Mouse (Mus musculus): ENCODE data around the gene Gm11084. TPM values are rescaled to one million over a fixed set of nuclear protein-coding genes. Genes with fewer than 3 reads are reported as not detected.

Gm11084 gene
- polyA plus RNA-seq (2012; fragmentation: generic; extraction: Trizol): not detected
- long read RNA-seq, experiment 1, partial matches to known transcripts: 0 of 2 reads
- long read RNA-seq, experiment 1, other reads (novel, unspliced or antisense): 2 of 2 reads
- long read RNA-seq, experiment 2: 0 reads

GRCm38 (mm10) chr2:72986616-72987015 is at the start of gene Gm11084:
Gene Gm11084, minus strand, starts transcription at chr2:72986716.
- Histone ChIP-seq H3K27me3 (ENCODE audit: control insufficient read depth, insufficient read depth, insufficient read length) (no peaks in the 10 kb centered on the region), H3ac (ENCODE audit: control insufficient read depth, insufficient read length, low read depth) (no peak within 1 kb of the TSS), H3K79me3 (ENCODE audit: low read depth) (no peaks in the 10 kb centered on the region), H3K4me3 (ENCODE audit: insufficient read depth, poor library complexity, severe bottlenecking) (no peak within 1 kb of the TSS), H3K79me2 (ENCODE audit: control insufficient read depth, insufficient read depth) (peaks cover 6% of the 10 kb centered on the region), H3K36me3 (ENCODE audit: control insufficient read depth, insufficient read depth) (no peaks in the 10 kb centered on the region)
- TF ChIP-seq FOSL1 (IDR thresholded peaks at IDR 0.05; ENCODE audit: insufficient read depth, low read length, poor library complexity, severe bottlenecking) (no peak), CEBPB (IDR thresholded peaks at IDR 0.05; ENCODE audit: low read depth) (no peak), MYOG (IDR thresholded peaks at IDR 0.05; ENCODE audit: control insufficient read depth, extremely low read depth, insufficient read length) (no peak), MYOD1 (IDR thresholded peaks at IDR 0.05; ENCODE audit: control insufficient read depth, insufficient read length, low read depth) (no peak), USF1 (IDR thresholded peaks at IDR 0.05; ENCODE audit: low read depth) (no peak), MAX (IDR thresholded peaks at IDR 0.05) (no peak), CTCF (IDR thresholded peaks at IDR 0.05; ENCODE audit: control insufficient read depth, insufficient read depth, insufficient read length) (no peak)

DNA sequence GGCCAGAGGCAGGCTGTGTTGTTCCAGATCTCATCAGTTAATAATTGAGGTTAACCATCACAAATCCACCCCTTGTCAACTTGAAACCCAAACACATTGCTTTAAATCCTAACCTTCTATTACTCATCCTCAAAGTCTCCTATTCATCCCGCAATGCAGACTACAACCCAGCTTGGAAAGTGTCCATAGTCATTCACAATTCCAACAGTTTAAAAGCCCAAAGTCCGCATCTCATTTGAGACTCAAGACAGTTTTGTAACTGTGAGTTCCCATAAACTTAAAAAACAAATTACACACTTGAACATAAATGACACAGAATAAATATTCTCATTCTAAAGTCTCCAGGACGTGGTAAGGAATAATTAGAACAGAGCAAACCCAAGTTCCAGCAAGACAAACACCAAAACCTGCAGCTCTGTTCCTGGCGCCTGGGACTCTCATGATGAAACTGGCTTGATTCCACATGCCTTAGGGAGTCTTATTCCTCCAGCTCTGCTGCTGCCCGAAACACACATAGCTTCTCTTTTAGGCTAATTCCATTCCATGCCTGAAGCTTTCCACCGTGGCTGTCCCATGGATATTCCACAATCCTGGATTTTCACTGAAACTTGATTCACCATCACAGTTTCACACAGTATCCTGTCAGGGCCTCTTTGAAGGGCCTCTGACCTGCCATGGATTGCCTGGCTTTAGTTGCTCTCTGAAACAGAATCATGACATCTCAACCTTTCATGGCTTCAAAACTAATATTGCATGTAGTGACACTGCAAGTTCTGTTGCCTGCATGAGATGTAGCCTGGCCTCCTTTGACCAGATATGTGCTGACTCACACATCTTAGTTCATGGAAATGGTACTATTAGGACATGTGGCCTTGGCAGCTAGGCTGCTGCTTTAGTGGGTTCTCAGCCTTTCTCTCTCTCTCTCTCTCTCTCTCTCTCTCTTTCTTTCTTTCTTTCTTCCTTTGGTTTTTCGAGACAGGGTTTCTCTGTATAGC is 44.8 kb upstream of the Gm11084 start:
- H3K79me3 ChIP-seq (ENCODE audit: low read depth): no peaks in the 10 kb centered on the region
- no peak for TF ChIP-seq CTCF (IDR thresholded peaks at IDR 0.05; ENCODE audit: control insufficient read depth, insufficient read depth, insufficient read length)
- no peak for TF ChIP-seq MYOG (IDR thresholded peaks at IDR 0.05; ENCODE audit: control insufficient read depth, extremely low read depth, insufficient read length)
- no peak for TF ChIP-seq MAX (IDR thresholded peaks at IDR 0.05)
- TF ChIP-seq USF1 (IDR thresholded peaks at IDR 0.05; ENCODE audit: low read depth): no peak
- TF ChIP-seq MYOD1 (IDR thresholded peaks at IDR 0.05; ENCODE audit: control insufficient read depth, insufficient read length, low read depth): no peak
- TF ChIP-seq FOSL1 (IDR thresholded peaks at IDR 0.05; ENCODE audit: insufficient read depth, low read length, poor library complexity, severe bottlenecking): no peak
- no peak for TF ChIP-seq CEBPB (IDR thresholded peaks at IDR 0.05; ENCODE audit: low read depth)
- H3K27me3 ChIP-seq (ENCODE audit: control insufficient read depth, insufficient read depth, insufficient read length): no peaks in the 10 kb centered on the region
- H3ac ChIP-seq (ENCODE audit: control insufficient read depth, insufficient read length, low read depth): no peak overlapping the region
- H3K79me2 ChIP-seq (ENCODE audit: control insufficient read depth, insufficient read depth): no peaks in the 10 kb centered on the region
- H3K36me3 ChIP-seq (ENCODE audit: control insufficient read depth, insufficient read depth): no peaks in the 10 kb centered on the region
- no peak overlapping the region for H3K4me3 ChIP-seq (ENCODE audit: insufficient read depth, poor library complexity, severe bottlenecking)

- Histone ChIP-seq H3ac (ENCODE audit: control insufficient read depth, insufficient read length, low read depth) (no peak overlapping the region), H3K27me3 (ENCODE audit: control insufficient read depth, insufficient read depth, insufficient read length) (no peaks in the 10 kb centered on the region), H3K79me3 (ENCODE audit: low read depth) (no peaks in the 10 kb centered on the region), H3K79me2 (ENCODE audit: control insufficient read depth, insufficient read depth) (no peaks in the 10 kb centered on the region), H3K4me3 (ENCODE audit: insufficient read depth, poor library complexity, severe bottlenecking) (no peak overlapping the region), H3K36me3 (ENCODE audit: control insufficient read depth, insufficient read depth) (no peaks in the 10 kb centered on the region)
- TF ChIP-seq MYOG (IDR thresholded peaks at IDR 0.05; ENCODE audit: control insufficient read depth, extremely low read depth, insufficient read length): no peak
- no peak for TF ChIP-seq CTCF (IDR thresholded peaks at IDR 0.05; ENCODE audit: control insufficient read depth, insufficient read depth, insufficient read length)
- TF ChIP-seq MAX (IDR thresholded peaks at IDR 0.05): no peak
- TF ChIP-seq CEBPB (IDR thresholded peaks at IDR 0.05; ENCODE audit: low read depth): no peak
- no peak for TF ChIP-seq MYOD1 (IDR thresholded peaks at IDR 0.05; ENCODE audit: control insufficient read depth, insufficient read length, low read depth)
- TF ChIP-seq FOSL1 (IDR thresholded peaks at IDR 0.05; ENCODE audit: insufficient read depth, low read length, poor library complexity, severe bottlenecking): no peak
- TF ChIP-seq USF1 (IDR thresholded peaks at IDR 0.05; ENCODE audit: low read depth): no peak
Observed at GRCm38 (mm10) chr2:73029846-73030245, 43.3 kb upstream of the Gm11084 start.

- Histone ChIP-seq H3ac (ENCODE audit: control insufficient read depth, insufficient read length, low read depth) (no peak overlapping the region), H3K79me2 (ENCODE audit: control insufficient read depth, insufficient read depth) (no peaks in the 10 kb centered on the region), H3K4me3 (ENCODE audit: insufficient read depth, poor library complexity, severe bottlenecking) (no peak overlapping the region), H3K79me3 (ENCODE audit: low read depth) (no peaks in the 10 kb centered on the region), H3K27me3 (ENCODE audit: control insufficient read depth, insufficient read depth, insufficient read length) (no peaks in the 10 kb centered on the region), H3K36me3 (ENCODE audit: control insufficient read depth, insufficient read depth) (no peaks in the 10 kb centered on the region)
- TF ChIP-seq MYOD1 (IDR thresholded peaks at IDR 0.05; ENCODE audit: control insufficient read depth, insufficient read length, low read depth) (no peak), CEBPB (IDR thresholded peaks at IDR 0.05; ENCODE audit: low read depth) (no peak), MYOG (IDR thresholded peaks at IDR 0.05; ENCODE audit: control insufficient read depth, extremely low read depth, insufficient read length) (no peak), USF1 (IDR thresholded peaks at IDR 0.05; ENCODE audit: low read depth) (no peak), FOSL1 (IDR thresholded peaks at IDR 0.05; ENCODE audit: insufficient read depth, low read length, poor library complexity, severe bottlenecking) (no peak), MAX (IDR thresholded peaks at IDR 0.05) (no peak), CTCF (IDR thresholded peaks at IDR 0.05; ENCODE audit: control insufficient read depth, insufficient read depth, insufficient read length) (no peak)
Observed at GRCm38 (mm10) chr2:73028019-73028418, 41.5 kb upstream of the Gm11084 start.

- Histone ChIP-seq H3K4me3 (ENCODE audit: insufficient read depth, poor library complexity, severe bottlenecking) (no peak overlapping the region), H3K36me3 (ENCODE audit: control insufficient read depth, insufficient read depth) (no peaks in the 10 kb centered on the region), H3ac (ENCODE audit: control insufficient read depth, insufficient read length, low read depth) (no peak overlapping the region), H3K79me2 (ENCODE audit: control insufficient read depth, insufficient read depth) (no peaks in the 10 kb centered on the region), H3K27me3 (ENCODE audit: control insufficient read depth, insufficient read depth, insufficient read length) (no peaks in the 10 kb centered on the region), H3K79me3 (ENCODE audit: low read depth) (no peaks in the 10 kb centered on the region)
- no peak for TF ChIP-seq CEBPB (IDR thresholded peaks at IDR 0.05; ENCODE audit: low read depth)
- no peak for TF ChIP-seq MAX (IDR thresholded peaks at IDR 0.05)
- no peak for TF ChIP-seq MYOG (IDR thresholded peaks at IDR 0.05; ENCODE audit: control insufficient read depth, extremely low read depth, insufficient read length)
- no peak for TF ChIP-seq CTCF (IDR thresholded peaks at IDR 0.05; ENCODE audit: control insufficient read depth, insufficient read depth, insufficient read length)
- no peak for TF ChIP-seq FOSL1 (IDR thresholded peaks at IDR 0.05; ENCODE audit: insufficient read depth, low read length, poor library complexity, severe bottlenecking)
- TF ChIP-seq USF1 (IDR thresholded peaks at IDR 0.05; ENCODE audit: low read depth): no peak
- TF ChIP-seq MYOD1 (IDR thresholded peaks at IDR 0.05; ENCODE audit: control insufficient read depth, insufficient read length, low read depth): no peak
Observed at GRCm38 (mm10) chr2:73027126-73027525, 40.6 kb upstream of the Gm11084 start.

All from C2C12 (cell line).